Mouse (Mus musculus): Measurements from ENCODE around the gene Gm16506. TPM values are rescaled to one million over a fixed set of nuclear protein-coding genes. Genes with fewer than 3 reads are reported as not detected.
"Not testable (repeated sequence)": the region's sequence is repeated elsewhere in the genome, so short reads cannot be mapped to it uniquely, and the experiment has no call there.

Gene Gm16506
- total RNA-seq (2015): not detected in 2 replicates
- total RNA-seq (2017): not detected in 2 replicates

DNA sequence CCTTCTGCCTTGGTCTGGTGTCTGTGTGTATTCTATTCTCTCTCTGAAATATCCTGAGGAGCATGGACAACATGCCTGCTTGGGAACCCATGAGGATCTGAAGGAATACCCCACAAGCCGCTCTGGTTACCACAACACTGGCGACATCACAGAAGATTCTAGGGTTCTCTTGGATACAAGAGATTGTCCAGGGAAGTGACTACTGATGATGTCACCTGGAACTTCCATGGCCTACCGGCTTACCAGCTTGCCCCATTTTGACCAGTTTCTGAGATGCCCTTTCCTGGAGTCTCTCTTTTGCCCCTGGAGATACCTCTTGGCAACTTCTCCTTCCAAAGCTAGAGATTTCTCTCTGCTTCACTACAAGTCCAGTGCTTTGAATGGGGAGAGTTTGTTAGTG is at the start of gene Gm16506:
Gene Gm16506, minus strand, starts transcription at position 101 of the 400 bp plus-strand sequence.
- not testable (repeated sequence) for ATAC-seq (ENCODE audit: poor library complexity, severe bottlenecking)

DNA sequence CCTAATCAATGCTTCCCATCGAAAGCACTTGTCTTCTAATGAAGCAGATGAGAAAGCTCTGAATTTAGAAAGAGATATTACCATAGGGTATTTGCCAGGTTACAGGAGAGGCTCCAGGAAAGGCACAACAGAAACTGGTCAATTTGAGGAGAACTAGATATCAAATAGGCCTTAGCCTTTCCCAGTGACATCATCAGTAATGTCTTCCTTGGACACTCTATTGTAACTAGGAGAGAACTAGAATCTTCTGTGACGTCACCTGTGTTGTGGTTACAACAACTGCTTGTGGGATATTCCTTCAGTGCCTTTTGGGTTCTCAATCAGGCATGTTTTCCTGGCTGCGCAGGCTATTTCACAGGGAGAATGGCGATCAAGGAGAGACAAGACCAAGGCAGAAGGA is 20.3 kb upstream of the Gm16506 start, which contains the start of gene Gm6526:
Gene Gm6526, plus strand, starts transcription at position 301 of the 400 bp plus-strand sequence.
- not testable (repeated sequence) for ATAC-seq (ENCODE audit: poor library complexity, severe bottlenecking)

DNA sequence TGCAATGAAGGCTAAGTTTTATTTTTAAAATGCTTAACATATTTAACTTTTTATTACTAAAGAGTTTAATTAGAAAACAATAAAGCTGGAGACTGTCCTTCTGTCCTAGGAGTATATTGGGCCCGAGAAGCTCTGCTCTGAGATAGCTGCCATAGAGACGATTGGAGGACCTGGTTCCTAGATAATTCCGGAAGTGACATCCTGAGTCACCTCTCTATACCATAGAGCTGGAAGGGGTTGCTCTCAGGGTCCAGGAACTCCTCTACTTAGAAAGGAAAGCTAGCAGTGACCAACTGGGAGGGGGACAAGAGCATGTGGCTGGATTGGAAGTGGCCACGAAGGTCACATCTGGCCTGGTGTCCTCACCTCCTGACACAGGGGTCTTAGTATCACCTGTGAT is 29.7 kb downstream of the Gm16506 start, which contains the start of gene Gm7324:
Gene Gm7324, plus strand, starts transcription at position 208 of the 400 bp plus-strand sequence.
- not testable (repeated sequence) for ATAC-seq (ENCODE audit: poor library complexity, severe bottlenecking)

DNA sequence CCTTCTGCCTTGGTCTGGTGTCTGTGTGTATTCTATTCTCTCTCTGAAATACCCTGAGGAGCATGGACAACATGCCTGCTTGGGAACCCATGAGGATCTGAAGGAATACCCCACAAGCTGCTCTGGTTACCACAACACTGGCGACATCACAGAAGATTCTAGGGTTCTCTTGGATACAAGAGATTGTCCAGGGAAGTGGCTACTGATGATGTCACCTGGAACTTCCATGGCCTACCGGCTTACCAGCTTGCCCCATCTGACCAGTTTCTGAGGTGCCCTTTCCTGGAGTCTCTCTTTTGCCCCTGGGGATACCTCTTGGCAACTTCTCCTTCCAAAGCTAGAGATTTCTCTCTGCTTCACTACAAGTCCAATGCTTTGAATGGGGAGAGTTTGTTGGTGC is 50.2 kb downstream of the Gm16506 start, which contains the start of gene Gm8165:
Gene Gm8165, minus strand, starts transcription at position 101 of the 400 bp plus-strand sequence.
- ATAC-seq (ENCODE audit: poor library complexity, severe bottlenecking): not testable (repeated sequence)

Other genes with a start within 250 kb of the Gm16506 start
- gene Gm5799, start 183.9 kb downstream of the Gm16506 start, total RNA-seq (2015): not detected in 2 replicates
- not detected in 2 replicates for gene Gm5799, start 183.9 kb downstream of the Gm16506 start, total RNA-seq (2017)
- not detected in 2 replicates for gene Gm17654, start 148.3 kb downstream of the Gm16506 start, total RNA-seq (2015)
- not detected in 2 replicates for gene Gm17654, start 148.3 kb downstream of the Gm16506 start, total RNA-seq (2017)
- not detected in 2 replicates for gene Gm10375, start 119.5 kb downstream of the Gm16506 start, total RNA-seq (2015)
- gene Gm10375, start 119.5 kb downstream of the Gm16506 start, total RNA-seq (2017): not detected in 2 replicates
- gene Gm8165, start 50.3 kb downstream of the Gm16506 start, total RNA-seq (2015): not detected in 2 replicates
- not detected in 2 replicates for gene Gm8165, start 50.3 kb downstream of the Gm16506 start, total RNA-seq (2017)
- 0.16 and 0.67 TPM in 2 replicates for gene Gm7324, start 29.7 kb downstream of the Gm16506 start, total RNA-seq (2015)
- gene Gm7324, start 29.7 kb downstream of the Gm16506 start, total RNA-seq (2017): 3.4 and 5.7 TPM in 2 replicates
- gene Gm6526, start 20.4 kb upstream of the Gm16506 start, total RNA-seq (2015): not detected in 2 replicates
- gene Gm6526, start 20.4 kb upstream of the Gm16506 start, total RNA-seq (2017): not detected in 2 replicates
- gene Gm8180, start 57.3 kb upstream of the Gm16506 start, total RNA-seq (2015): not detected in 2 replicates
- gene Gm8180, start 57.3 kb upstream of the Gm16506 start, total RNA-seq (2017): not detected in 2 replicates
- gene Ear1, start 148.0 kb upstream of the Gm16506 start, total RNA-seq (2015): 214 and 289 TPM in 2 replicates
- 277 and 344 TPM in 2 replicates for gene Ear1, start 148.0 kb upstream of the Gm16506 start, total RNA-seq (2017)
- gene Ear10, start 196.1 kb upstream of the Gm16506 start, total RNA-seq (2015): 1.1 TPM in 1 of 2 replicates, not detected in the other
- gene Ear10, start 196.1 kb upstream of the Gm16506 start, total RNA-seq (2017): not detected in 2 replicates
- 28.5 and 30.3 TPM in 2 replicates for gene Gm8113, start 197.9 kb upstream of the Gm16506 start, total RNA-seq (2015)
- 24.9 and 28.7 TPM in 2 replicates for gene Gm8113, start 197.9 kb upstream of the Gm16506 start, total RNA-seq (2017)
- not detected in 2 replicates for gene Ang5, start 229.6 kb upstream of the Gm16506 start, total RNA-seq (2015)
- not detected in 2 replicates for gene Ang5, start 229.6 kb upstream of the Gm16506 start, total RNA-seq (2017)